Mouse (Mus musculus) T-cell, adult 2 months (primary cell): ENCODE data around the gene Hps1.
"Not testable (repeated sequence)": the region's sequence is repeated elsewhere in the genome, so short reads cannot be mapped to it uniquely, and the experiment has no call there.

ENCODE experiments used
- DNase-seq: peaks from one replicate; pipeline ENCODE4 v3.0.0; 2022; ENCODE audit warnings: low spot score

The Hps1 gene

GRCm38 (mm10) chr19:42779531-42780155 is at the start of gene Hps1:
Gene Hps1 (minus strand): TSS chr19:42779978.
- peak; percentile 89 for DNase-seq

GRCm38 (mm10) chr19:42829196-42829595 is 49.4 kb upstream of the Hps1 start:
- no peak for DNase-seq

GRCm38 (mm10) chr19:42827843-42828242 is 48.1 kb upstream of the Hps1 start:
- no peak for DNase-seq

- DNase-seq: no peak
Observed at GRCm38 (mm10) chr19:42820109-42820508, 40.3 kb upstream of the Hps1 start.

GRCm38 (mm10) chr19:42817761-42818160 is 38.0 kb upstream of the Hps1 start:
- DNase-seq: no peak

- no peak for DNase-seq
Observed at GRCm38 (mm10) chr19:42816261-42816660, 36.5 kb upstream of the Hps1 start.

GRCm38 (mm10) chr19:42810140-42810539 is 30.4 kb upstream of the Hps1 start:
- DNase-seq: no peak

- DNase-seq: no peak
Observed at GRCm38 (mm10) chr19:42809491-42809890, 29.7 kb upstream of the Hps1 start.

- DNase-seq: no peak
Observed at GRCm38 (mm10) chr19:42797866-42798265, 18.1 kb upstream of the Hps1 start.

GRCm38 (mm10) chr19:42795801-42796200 is 16.0 kb upstream of the Hps1 start:
- DNase-seq: no peak

GRCm38 (mm10) chr19:42794914-42795613 is 15.3 kb upstream of the Hps1 start:
- peak; percentile 68 for DNase-seq

GRCm38 (mm10) chr19:42788311-42788710 is 8.5 kb upstream of the Hps1 start:
- DNase-seq: no peak

- DNase-seq: no peak
Observed at GRCm38 (mm10) chr19:42785562-42786220, 5.9 kb upstream of the Hps1 start.

- DNase-seq: no peak
Observed at GRCm38 (mm10) chr19:42785129-42785528, 5.4 kb upstream of the Hps1 start.

GRCm38 (mm10) chr19:42780156-42780538 is 369 bp upstream of the Hps1 start:
- DNase-seq: not testable (repeated sequence)

- peak; percentile 55 for DNase-seq
Observed at GRCm38 (mm10) chr19:42777801-42778200, 2.0 kb downstream of the Hps1 start.

GRCm38 (mm10) chr19:42776813-42777212 is 3.0 kb downstream of the Hps1 start:
- peak; percentile 22 for DNase-seq

- DNase-seq: no peak
Observed at GRCm38 (mm10) chr19:42770141-42770872, 9.5 kb downstream of the Hps1 start.

- no peak for DNase-seq
Observed at GRCm38 (mm10) chr19:42769648-42770047, 10.1 kb downstream of the Hps1 start.

GRCm38 (mm10) chr19:42767361-42767760 is 12.4 kb downstream of the Hps1 start:
- no peak for DNase-seq

- DNase-seq: no peak
Observed at GRCm38 (mm10) chr19:42764398-42764797, 15.4 kb downstream of the Hps1 start.

- DNase-seq: no peak
Observed at GRCm38 (mm10) chr19:42756671-42757070, 23.1 kb downstream of the Hps1 start.
